Mouse (Mus musculus): ENCODE measurements around the gene Tmem185a. TPM values are rescaled to one million over a fixed set of nuclear protein-coding genes. Genes with fewer than 3 reads are reported as not detected.
"Not testable (repeated sequence)": the region's sequence is repeated elsewhere in the genome, so short reads cannot be mapped to it uniquely, and the experiment has no call there.

Tmem185a gene
- 10 to 100 TPM; 20.9 to 22.9 TPM for total RNA-seq (2021)
- long read RNA-seq, experiment 1, transcript Tmem185a-202 (7 exons, 1,307 nt): major isoform, 28 of 36 reads
- long read RNA-seq, experiment 1, partial matches to known transcripts: 1 of 36 reads
- long read RNA-seq, experiment 1, other reads (novel, unspliced or antisense): 7 of 36 reads
- long read RNA-seq, experiment 2, transcript Tmem185a-202 (7 exons, 1,307 nt): major isoform, 15 of 20 reads
- long read RNA-seq, experiment 2, partial matches to known transcripts: 0 of 20 reads
- long read RNA-seq, experiment 2, other reads (novel, unspliced or antisense): 3 of 20 reads

GRCm38 (mm10) chrX:70476792-70477776, at the start of gene Tmem185a:
Tmem185a (minus strand) TSS chrX:70477180.
- DNase-seq: peak; percentile 83
- intact Hi-C loops (cut with DNase I): loop anchor here (10.0 kb wide), 1 partner anchor 92 kb away; the partner anchor contains the start of gene 1110012L19Rik

GRCm38 (mm10) chrX:70514413-70514812, 37.4 kb upstream of the Tmem185a start:
- intact Hi-C loops (cut with DNase I): not testable (repeated sequence)

GRCm38 (mm10) chrX:70487328-70487727, 10.3 kb upstream of the Tmem185a start:
- intact Hi-C loops (cut with DNase I); DNase-seq: not testable (repeated sequence)

More at GRCm38 (mm10) chrX:70514413-70514812, 37.4 kb upstream of the Tmem185a start:
- DNase-seq: not testable (repeated sequence)

GRCm38 (mm10) chrX:70482154-70482553, 5.2 kb upstream of the Tmem185a start:
- intact Hi-C loops (cut with DNase I): no loop called here
- no peak for DNase-seq

GRCm38 (mm10) chrX:70478701-70479100, 1.7 kb upstream of the Tmem185a start:
- DNase-seq: no peak
- intact Hi-C loops (cut with DNase I): loop anchor here (10.0 kb wide), 1 partner anchor 94 kb away; the partner anchor contains the start of gene 1110012L19Rik

GRCm38 (mm10) chrX:70475215-70475765, 1.7 kb downstream of the Tmem185a start:
- DNase-seq: no peak
- intact Hi-C loops (cut with DNase I): loop anchor here (10.0 kb wide), 1 partner anchor 90 kb away; the partner anchor contains the start of gene 1110012L19Rik

GRCm38 (mm10) chrX:70466897-70467296, 10.1 kb downstream of the Tmem185a start:
- DNase-seq: no peak
- intact Hi-C loops (cut with DNase I): no loop called here

- no peak for DNase-seq
- intact Hi-C loops (cut with DNase I): no loop called here
Observed at GRCm38 (mm10) chrX:70465489-70465888, 11.5 kb downstream of the Tmem185a start.

GRCm38 (mm10) chrX:70463621-70464020, 13.4 kb downstream of the Tmem185a start:
- DNase-seq: no peak
- intact Hi-C loops (cut with DNase I): no loop called here

- intact Hi-C loops (cut with DNase I); DNase-seq: not testable (repeated sequence)
Observed at GRCm38 (mm10) chrX:70452359-70452758, 24.6 kb downstream of the Tmem185a start.

GRCm38 (mm10) chrX:70425473-70425872, 51.5 kb downstream of the Tmem185a start:
- intact Hi-C loops (cut with DNase I); DNase-seq: not testable (repeated sequence)

Other genes starting within 250 kb of the Tmem185a start
- gene Ids, start 112.1 kb downstream of the Tmem185a start, total RNA-seq (2021): 10 to 100 TPM; 19.5 to 21.8 TPM
- 10 to 100 TPM; 11.2 to 15.4 TPM for gene 1110012L19Rik, start 91.3 kb downstream of the Tmem185a start, total RNA-seq (2021)